Mouse (Mus musculus) MEL (cell line): ENCODE data around the gene 4931406P16Rik.

Experiments used
- CTCF ChIP-seq, 3 experiments: IDR thresholded peaks in 2 of 3; conservative IDR thresholded peaks in 1 of 3; 2 replicates each; pipeline ENCODE4 v1.5.1; 2011 to 2012; ENCODE audit warnings: low read length in 3 of 3, low read depth in 2 of 3, mild to moderate bottlenecking in 2 of 3, improper control_type of control experiment in 1 of 3, inconsistent platforms in 1 of 3, mixed read lengths in 1 of 3, moderate library complexity in 1 of 3; ENCODE audit not compliant: control insufficient read depth in 1 of 3, insufficient read depth in 1 of 3, poor library complexity in 1 of 3, severe bottlenecking in 1 of 3
- E2F4 ChIP-seq: IDR thresholded peaks from 2 replicates; pipeline ENCODE4 v1.6.1; 2011; ENCODE audit warnings: low read depth, low read length, improper control_type of control experiment, borderline replicate concordance
- EP300 ChIP-seq, 2 experiments: IDR thresholded peaks; 2 replicates each; pipeline ENCODE4 v1.6.1; 2011; ENCODE audit warnings: improper control_type of control experiment in 2 of 2, low read length in 2 of 2, low read depth in 1 of 2, mild to moderate bottlenecking in 1 of 2
- GATA1 ChIP-seq: IDR thresholded peaks from 2 replicates; pipeline ENCODE4 v1.6.1; 2011; ENCODE audit warnings: low read depth, low read length, improper control_type of control experiment
- MAFK ChIP-seq: IDR thresholded peaks from 2 replicates; pipeline ENCODE4 v1.6.1; 2011; ENCODE audit warnings: low read depth, mild to moderate bottlenecking, low read length, improper control_type of control experiment, borderline replicate concordance
- MAX ChIP-seq: IDR thresholded peaks from 2 replicates; pipeline ENCODE4 v1.6.1; 2011; ENCODE audit warnings: low read length, improper control_type of control experiment
- MXI1 ChIP-seq: IDR thresholded peaks from 2 replicates; pipeline ENCODE4 v1.6.1; 2011; ENCODE audit warnings: mild to moderate bottlenecking, low read depth, low read length, improper control_type of control experiment
- POLR2A ChIP-seq, 2 experiments: IDR thresholded peaks; 2 replicates each; pipeline ENCODE4 v1.6.1; 2011 to 2012; ENCODE audit warnings: low read length in 2 of 2, mild to moderate bottlenecking in 2 of 2, control low read depth in 1 of 2, improper control_type of control experiment in 1 of 2, low read depth in 1 of 2, moderate library complexity in 1 of 2; ENCODE audit not compliant: control insufficient read depth in 1 of 2, insufficient read depth in 1 of 2, poor library complexity in 1 of 2
- POLR2AphosphoS5 ChIP-seq: IDR thresholded peaks from 2 replicates; pipeline ENCODE4 v1.6.1; 2012; ENCODE audit warnings: low read depth, borderline replicate concordance, mild to moderate bottlenecking, inconsistent platforms, low read length, moderate library complexity, mixed read lengths
- TAL1 ChIP-seq: IDR thresholded peaks from 2 replicates; pipeline ENCODE4 v1.6.1; 2012; ENCODE audit warnings: mild to moderate bottlenecking, inconsistent platforms, low read length, moderate library complexity, mixed read lengths
- USF1 ChIP-seq: IDR thresholded peaks from 2 replicates; pipeline ENCODE4 v1.6.1; 2014; ENCODE audit warnings: low read depth, mild to moderate bottlenecking, inconsistent platforms, low read length, improper control_type of control experiment, moderate library complexity
- USF2 ChIP-seq, 2 experiments: IDR thresholded peaks; 2 replicates each; pipeline ENCODE4 v1.6.1; 2011 to 2012; ENCODE audit warnings: improper control_type of control experiment in 2 of 2, low read length in 2 of 2, borderline replicate concordance in 1 of 2, inconsistent platforms in 1 of 2, low read depth in 1 of 2, mild to moderate bottlenecking in 1 of 2; ENCODE audit not compliant: insufficient read depth in 1 of 2
- ZKSCAN1 ChIP-seq: IDR thresholded peaks from 2 replicates; pipeline ENCODE4 v1.6.1; 2012; ENCODE audit warnings: low read depth, mild to moderate bottlenecking, inconsistent platforms, low read length, improper control_type of control experiment, moderate library complexity
- ZNF384 ChIP-seq: IDR thresholded peaks from 2 replicates; pipeline ENCODE4 v1.6.1; 2012; ENCODE audit warnings: low read depth, mild to moderate bottlenecking, inconsistent platforms, low read length, improper control_type of control experiment

- TF ChIP-seq POLR2A (IDR thresholded peaks at IDR 0.05; ENCODE audit: control insufficient read depth in 1 of 2, insufficient read depth in 1 of 2, low read depth in 1 of 2, low read length in 2 of 2, poor library complexity in 1 of 2) (no peak), E2F4 (no peak), CTCF (IDR thresholded peaks at IDR 0.05 in 2 of 3, conservative IDR thresholded peaks at IDR 0.05 in 1 of 3; ENCODE audit: control insufficient read depth in 1 of 3, insufficient read depth in 1 of 3, low read depth in 2 of 3, low read length in 3 of 3, poor library complexity in 1 of 3, severe bottlenecking in 1 of 3) (no peak), EP300 (IDR thresholded peaks at IDR 0.05; ENCODE audit: low read depth in 1 of 2, low read length in 2 of 2) (no peak), TAL1 (no peak), ZKSCAN1 (no peak), ZNF384 (no peak), USF2 (IDR thresholded peaks at IDR 0.05; ENCODE audit: borderline replicate concordance in 1 of 2, insufficient read depth in 1 of 2, low read depth in 1 of 2, low read length in 2 of 2) (no peak), GATA1 (no peak), MAFK (no peak), MAX (no peak), USF1 (no peak), POLR2AphosphoS5 (no peak), MXI1 (no peak)
These were observed 56.1 kb downstream of the 4931406P16Rik start for GRCm38 (mm10) chr7:34257279-34257678.
